Mouse (Mus musculus): ENCODE data around the gene Erbb3.

Gene Erbb3

DNA sequence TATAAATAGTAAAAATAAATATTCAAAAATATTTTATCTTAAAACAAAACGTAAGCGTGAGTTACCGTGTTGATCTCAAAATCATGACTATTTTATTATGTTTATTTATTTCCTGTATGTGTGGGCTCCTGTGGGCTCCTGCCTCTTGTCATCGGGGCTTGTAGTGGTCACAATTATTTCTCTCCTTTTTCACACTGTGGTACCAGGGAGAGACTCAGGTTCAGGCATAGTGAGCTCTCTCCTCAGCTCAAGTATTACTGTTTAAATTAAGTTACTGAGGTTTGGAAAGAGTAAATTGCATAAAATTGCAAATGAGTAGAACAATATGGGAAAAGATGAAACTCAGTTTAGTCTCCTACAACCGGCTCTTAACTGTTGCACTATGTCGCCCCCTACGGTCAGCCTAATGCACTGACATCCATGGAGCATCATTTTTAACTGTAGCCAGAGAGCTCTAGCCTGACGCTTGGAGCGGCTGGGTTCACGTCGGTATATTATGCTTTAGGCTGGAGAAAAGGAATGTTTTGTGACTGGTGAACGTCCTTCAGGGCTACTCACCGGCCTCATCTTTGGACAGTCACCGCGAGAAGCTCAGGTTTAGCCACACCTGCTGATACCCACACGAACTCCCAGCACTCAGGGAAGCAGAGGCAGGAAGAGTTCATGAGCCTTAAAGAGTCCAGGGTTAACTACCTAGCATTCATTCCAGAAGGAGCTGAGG lies 23.1 kb upstream of the Erbb3 start:
- DNase-seq, result peak; percentile 76 to 84

DNA sequence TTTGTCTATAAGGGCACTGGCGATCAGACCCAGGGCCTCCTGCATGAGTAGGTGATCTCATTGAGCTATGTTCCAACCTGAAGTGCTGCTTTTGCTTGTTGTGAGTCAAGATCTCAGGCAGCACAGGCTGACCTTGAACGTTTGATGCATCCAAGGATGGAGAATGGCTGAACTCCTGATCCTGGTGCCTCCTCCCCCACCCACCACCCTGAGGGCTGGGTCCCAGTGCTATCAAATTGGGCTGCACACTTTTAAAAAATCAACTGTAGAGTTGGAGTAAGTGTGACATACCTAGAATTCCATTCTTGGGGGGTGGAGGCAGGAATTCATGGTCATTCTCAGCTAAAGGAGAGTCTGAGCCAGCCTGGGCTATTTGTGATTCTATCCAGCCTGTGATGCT lies 17.0 kb upstream of the Erbb3 start:
- DNase-seq, result no peak

DNA sequence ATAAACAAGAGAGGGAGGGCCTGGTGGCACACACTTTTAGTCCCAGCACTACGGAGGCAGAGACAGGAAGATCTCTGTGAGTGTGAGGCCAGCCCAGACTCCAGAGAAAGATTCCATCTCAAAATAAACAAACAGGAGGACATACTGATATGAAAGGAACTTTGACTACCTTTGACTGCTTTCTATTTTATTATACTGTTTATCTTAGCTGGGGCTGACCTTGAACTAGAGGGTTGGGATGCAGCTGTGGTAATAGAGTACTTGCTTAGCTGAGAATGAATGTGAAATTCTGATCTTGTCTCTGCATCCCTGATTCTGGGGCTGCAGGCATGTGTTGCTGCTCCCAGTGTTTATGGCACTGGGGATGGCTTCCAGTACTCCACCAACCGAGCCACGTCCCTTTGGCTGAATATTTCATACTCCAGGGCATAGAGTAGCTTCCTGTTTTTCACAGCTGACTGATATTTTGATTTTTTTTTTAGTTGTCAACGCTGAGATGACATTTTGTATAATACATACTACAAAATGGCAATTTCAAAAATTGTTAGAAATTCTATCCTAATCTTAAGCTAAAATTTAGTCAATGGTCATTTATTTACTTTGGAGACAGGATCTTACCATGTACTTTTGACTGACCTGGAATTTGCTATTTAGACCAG lies 13.1 kb upstream of the Erbb3 start:
- no peak for DNase-seq

DNA sequence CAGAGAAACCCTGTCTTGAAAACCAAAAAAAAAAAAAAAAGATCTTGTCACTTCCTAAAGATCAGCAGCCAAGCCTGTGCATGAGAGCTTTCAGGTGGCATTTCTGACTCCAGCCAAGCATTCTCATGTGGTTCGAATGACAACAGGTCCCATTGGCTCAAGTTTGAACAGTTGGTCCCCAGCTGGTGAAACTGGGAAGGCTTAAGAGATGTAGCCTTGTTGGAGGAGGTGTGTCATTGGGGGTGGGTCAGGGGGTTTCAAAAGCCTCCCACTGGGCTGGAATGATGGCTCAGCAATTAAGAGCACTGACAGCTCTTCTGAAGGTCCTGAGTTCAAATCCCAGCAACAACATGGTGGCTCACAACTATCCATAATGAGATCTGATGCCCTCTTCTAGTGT lies 12.0 kb upstream of the Erbb3 start:
- no peak for DNase-seq

DNA sequence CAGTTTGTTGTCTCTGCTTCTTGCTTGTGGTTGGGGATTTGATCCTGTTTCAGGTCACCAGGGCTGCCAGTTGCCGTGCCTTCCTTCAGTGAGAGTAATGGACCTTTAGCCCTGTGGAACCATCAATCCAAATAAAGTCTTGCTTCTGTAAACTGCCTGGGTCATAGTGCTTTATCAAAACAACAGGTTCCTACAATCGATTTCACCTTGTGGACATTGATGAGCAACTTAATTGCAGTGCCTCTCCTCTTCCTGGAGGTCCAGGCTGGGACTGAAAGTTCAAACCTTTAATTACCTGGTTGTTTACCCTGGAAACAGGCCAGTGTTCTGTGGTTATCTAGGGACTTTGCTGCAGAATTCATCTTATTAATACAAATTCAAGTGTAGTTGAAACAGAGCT lies 9.0 kb upstream of the Erbb3 start:
- no peak for DNase-seq

DNA sequence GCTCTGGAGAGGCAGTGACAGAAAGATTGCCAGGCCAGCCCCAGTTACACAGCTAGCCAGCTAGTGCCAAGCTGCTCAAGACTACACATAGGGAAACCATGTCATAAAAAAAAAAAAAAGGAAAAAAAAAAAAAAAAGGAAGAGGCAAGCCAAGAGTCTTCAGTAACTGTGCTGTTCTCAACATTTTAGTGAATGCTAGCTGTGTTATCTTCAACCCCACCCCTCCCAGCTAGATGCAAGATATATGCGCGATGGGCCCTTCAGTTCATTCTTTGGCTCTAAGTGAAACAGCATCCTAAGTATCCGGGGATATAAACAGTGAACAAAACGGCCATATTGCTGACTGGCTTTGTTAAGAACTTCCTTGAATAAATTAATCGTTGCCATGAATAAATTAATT lies 3.3 kb upstream of the Erbb3 start:
- no peak for DNase-seq

DNA sequence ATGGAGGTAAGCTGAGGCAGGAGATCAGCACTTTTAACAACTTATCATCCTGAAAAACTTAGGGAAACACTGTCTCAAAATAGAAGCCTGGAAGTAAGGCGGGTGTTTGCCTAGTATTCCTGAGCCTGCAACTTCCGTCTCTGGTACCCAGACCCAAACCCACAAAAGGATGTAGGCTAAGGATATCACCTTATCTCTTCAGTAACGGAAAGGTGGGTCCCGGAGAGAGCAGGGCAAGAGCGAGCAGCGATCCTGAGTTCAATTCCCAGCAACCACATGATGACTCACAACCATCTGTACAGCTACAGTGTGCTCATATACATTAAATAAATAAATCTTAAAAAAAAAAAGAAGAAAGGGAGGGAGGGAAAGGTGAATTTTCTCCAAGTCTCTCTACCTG lies 2.0 kb upstream of the Erbb3 start:
- no peak for DNase-seq

DNA sequence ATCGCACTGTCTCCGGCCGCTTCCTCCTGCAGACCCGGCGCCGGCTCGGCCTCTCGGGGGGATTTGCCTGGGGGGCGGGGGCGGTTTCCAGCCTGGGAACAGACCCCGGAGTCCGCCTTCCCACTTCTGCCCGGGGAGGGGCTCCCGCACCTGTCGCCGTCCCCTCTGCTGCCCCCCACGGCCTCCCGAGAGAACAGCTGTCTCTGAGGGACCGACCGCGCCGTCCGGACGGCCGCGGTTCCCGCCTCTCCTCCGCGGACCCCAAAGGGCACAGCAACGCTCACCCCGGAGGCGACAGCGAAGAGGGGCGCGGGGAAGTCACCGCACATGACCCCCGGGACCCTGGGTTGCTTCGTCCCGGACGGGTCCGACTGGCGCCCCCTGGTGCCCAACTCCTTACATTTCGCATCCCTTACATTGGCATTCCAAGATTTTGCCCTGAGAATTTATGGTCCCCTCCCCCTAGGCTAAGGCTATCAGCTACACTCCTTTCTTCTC lies 790 bp upstream of the Erbb3 start:
- DNase-seq, result peak; percentile 64 to 81

DNA sequence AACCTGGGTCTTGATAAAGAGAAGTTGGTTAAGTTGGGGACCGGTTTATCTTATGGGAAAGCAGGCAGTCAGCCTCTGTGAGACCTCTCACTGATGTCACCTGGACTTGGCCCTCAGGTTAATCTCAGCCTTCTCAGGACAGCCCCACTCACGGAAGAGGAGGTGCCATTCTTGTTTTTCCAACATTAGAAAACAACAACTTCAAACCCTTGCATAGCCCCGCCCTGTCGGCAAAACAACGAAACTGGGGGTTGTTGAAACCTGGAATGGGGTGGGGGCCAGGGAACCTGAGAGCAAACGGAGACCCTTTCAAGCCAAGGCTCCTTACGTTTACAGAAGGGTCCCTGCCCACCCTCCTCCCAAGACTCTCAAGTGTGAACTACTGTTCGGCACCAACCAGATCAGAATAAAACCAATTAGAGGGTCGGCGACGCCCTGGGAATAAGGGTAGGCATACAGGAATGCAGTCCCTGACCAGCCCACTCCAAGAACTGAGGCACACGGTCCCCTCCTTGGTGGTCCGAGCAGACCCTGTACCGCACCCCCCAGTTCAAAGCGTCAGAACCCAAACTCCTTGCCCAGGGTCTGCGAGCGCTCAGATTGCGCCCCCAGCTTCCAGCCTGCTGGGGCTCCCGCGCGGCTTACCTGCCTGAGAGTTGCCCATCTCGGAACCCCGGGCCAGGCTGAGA lies 533 bp downstream of the Erbb3 start:
- DNase-seq, result no peak

DNA sequence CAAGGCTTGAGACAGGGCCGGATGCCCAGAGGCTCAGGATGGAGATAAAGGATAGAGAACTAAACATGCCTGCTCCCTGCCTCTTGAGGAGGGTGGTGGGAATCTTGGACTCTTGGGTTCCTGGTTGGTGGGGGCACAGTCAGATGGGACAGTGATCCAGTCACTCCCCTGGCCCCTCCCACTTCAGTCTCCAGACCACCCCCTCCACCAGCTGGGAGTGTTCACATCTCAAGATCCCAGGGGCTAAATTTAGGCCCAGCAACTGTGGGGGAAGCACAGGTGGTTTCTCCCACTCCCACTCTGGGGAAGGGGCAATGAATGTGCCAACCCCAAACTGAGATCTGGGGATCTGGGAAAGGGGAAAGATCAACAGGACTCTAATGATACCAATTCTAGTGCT lies 1.3 kb downstream of the Erbb3 start:
- no peak for DNase-seq

DNA sequence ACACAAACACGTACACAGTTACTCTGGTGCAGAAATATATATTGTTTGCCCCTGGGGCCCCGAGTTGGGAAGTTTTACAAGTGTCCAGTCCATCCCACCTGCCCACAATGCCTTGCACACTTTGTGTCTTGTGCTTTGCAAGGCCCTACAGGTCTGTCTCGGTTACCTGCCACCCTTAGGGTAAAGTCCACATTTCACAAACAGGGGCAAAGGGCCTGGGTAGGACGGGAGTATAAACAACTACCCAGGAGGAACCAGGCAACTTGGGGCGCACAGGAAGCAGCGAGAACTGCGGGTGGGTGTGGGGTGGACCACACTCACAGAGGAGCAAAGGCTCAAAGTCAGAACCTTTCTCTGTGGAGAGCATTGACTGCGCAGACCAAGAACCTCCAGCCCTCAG lies 1.8 kb downstream of the Erbb3 start:
- no peak for DNase-seq

DNA sequence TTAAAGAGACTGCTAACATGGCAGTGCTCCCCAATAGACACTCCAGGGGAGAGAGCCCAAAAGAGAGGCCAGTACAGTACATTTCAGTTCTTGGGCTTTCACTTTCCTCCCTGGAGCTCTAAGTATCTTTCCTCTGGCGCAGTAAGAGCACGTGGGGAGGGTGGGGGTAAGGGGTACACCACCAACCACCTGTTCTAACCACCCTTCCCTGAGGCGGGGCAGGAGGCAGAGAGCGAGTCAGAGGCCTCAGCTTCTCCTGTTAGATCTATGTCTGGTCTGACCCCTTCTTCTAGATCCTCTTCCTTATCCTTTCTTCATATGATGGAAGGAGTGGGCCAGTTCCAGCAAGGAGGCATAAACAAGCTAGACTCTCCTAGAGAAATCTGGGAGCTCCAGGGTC lies 2.3 kb downstream of the Erbb3 start:
- no peak for DNase-seq

DNA sequence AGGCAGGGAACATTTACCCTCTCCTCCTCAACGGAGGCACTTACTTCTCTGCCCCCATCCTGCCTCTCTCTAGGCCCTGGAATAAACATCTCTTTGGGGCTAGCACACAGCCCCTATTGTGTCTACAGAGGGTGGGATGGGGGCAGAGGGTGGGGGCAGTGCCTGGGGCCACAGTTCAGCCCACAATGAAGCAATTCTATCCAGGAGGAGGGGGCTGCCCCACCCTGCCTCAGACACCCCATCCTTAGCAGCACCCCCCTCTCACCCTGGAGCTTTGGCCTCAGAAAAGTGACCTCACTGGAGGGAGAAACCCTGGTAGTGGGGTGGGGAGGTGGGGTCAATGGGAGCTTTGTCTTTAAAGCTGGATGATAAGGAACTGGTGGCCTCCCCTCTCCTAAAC lies 2.9 kb downstream of the Erbb3 start:
- DNase-seq, result no peak

DNA sequence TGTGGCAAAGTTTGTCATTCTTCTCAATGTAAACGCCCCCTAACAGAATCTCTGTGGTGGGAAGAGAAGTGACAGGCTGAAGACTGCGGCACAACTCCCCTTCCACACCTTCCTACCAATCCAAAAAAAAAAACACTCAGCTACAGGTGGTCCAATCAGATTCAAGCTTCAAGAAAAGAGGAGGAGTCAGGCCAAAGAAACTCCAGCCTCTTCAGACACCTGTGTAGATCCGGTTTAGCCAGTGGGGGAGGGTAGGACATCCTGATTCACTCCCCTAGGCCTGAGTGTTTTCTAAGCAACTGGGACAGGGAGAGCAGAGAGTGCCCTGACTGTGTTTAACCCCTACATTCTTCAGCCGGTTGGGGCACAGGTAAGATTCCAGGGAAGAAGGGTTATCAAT lies 5.1 kb downstream of the Erbb3 start:
- no peak for DNase-seq

DNA sequence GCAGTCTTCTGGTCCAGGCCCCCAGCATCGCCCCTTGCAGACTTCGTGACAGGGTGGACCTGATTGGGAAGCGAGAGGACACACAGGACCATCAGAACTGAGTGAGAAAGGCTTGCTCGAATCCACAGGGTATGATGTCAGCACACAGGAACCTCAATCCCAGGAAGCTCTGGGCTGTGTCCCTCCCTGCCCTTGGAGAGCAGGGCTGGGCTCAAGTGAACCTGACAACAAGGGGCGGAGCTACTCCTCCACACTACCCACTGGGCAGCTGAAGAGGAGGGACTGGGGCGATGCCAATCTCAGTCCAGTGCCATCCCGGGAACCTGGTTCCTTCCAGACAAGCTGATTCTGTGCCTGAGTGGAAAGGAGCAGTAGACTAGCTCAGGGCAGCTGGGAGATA lies 5.8 kb downstream of the Erbb3 start:
- peak; percentile 58 to 61 for DNase-seq

DNA sequence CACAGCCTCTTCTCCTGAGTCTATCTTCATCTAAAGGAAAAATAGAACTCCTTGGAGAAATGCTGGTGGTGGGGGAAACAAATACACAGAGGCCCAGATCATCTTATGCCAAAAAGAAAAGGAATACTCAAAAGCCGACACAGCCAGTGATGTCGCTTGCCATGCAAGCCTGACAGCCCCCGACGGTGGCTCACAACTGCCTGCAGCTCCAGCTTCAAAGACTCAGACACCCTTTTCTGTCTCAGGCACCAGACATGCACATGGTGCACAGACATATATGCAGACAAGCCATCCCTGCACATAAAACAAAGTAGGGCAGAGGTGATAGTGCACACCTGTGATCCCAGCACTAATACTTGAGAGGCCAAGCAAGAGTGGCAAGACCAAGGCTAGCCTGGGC lies 9.7 kb downstream of the Erbb3 start:
- no peak for DNase-seq

DNA sequence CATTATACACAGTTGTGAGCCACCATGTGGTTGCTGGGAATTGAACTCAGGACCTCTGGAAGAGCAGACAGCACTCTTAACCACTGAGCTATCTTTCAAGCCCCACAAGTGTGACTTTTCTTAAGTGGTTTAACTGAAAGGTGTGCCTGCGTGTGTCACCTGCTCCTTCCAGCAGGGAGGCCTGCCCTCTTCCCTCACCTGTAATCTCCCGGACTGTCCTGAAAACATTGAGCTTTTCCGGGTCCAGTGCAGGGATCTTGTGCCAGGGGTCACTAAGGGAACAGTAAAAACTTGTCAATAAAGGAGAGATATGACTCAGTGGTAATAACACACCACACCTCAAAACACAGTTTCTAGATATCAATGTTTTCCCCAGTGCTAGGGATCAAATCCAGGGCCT lies 10.2 kb downstream of the Erbb3 start:
- DNase-seq, result no peak

DNA sequence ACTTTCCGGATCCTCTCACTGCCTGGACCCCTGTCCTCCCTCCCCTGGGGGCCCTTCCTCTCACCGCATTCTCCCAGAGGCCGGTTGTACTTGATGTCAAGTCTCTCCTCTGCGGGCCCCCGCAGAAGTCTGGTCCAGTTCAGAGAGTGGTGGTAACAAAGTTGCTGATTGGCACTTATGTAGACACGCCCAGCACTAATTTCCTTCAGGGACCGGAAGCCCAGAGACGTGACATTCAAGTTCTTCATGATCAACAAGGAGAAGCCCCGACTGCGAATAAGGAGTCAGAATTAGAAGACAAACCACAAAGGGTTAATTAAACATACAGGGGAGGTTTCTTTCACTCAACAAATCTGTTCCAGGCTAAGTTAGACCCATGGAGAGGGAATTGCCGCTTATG lies 11.1 kb downstream of the Erbb3 start:
- no peak for DNase-seq

DNA sequence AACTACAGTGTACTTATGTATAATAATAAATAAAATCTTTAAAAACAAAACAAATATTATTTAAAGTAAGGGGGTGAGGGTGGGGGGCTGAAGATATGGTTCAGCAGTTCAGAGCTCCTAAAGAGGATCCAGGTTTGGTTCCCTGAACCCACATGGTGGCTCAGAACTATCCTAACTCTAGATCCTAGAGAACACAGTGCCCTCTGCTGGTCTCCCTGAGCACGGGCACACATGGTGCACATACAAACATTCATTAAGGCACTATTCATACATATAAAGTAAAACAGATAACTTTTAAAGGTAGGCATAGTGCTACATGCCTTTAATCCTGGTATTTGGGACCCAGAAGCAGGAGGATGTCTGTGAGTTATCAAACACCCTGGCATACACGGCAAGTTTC lies 14.4 kb downstream of the Erbb3 start:
- no peak for DNase-seq

DNA sequence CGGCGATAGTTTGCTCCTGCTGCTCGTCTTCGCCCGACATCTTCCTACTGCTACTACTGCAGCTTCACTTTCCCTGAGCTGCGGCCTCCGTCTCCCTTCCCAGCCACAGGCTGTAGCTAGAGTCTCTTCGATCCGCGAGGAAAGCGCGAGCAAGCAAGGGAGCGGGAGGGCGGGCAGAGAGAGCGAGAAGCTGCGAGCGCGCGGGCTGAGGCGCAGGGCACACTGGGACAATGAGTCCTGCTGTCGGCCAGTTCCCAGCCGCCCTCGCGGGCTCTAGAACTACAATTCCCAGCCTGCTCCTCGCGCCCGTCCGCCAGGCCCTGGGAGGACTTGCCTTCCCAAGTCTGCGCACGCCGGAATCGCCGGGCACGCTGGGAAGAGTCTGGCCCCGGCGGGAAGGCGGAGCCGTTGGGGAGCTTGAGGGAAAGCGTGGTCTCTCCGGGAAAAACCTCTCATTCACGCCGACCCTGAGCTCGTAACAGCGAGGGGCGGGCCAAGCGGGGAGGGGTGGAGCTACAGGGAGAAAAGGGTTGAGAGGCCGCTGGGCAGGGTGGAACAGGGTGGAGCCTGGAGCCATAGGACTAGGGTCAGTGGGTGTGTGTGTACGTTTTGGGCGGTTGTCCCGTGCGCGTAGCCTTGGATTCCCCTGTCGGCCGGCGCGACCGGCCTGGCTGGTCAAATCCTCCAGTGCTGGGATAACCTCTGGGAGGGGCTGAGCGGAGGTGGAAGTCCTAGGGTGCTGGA lies 23.5 kb downstream of the Erbb3 start, which contains the start of gene Pa2g4:
TSS of gene Pa2g4 (minus strand) at position 200 of the 744 bp plus-strand sequence.
- DNase-seq, result peak; percentile 97 to 100

DNA sequence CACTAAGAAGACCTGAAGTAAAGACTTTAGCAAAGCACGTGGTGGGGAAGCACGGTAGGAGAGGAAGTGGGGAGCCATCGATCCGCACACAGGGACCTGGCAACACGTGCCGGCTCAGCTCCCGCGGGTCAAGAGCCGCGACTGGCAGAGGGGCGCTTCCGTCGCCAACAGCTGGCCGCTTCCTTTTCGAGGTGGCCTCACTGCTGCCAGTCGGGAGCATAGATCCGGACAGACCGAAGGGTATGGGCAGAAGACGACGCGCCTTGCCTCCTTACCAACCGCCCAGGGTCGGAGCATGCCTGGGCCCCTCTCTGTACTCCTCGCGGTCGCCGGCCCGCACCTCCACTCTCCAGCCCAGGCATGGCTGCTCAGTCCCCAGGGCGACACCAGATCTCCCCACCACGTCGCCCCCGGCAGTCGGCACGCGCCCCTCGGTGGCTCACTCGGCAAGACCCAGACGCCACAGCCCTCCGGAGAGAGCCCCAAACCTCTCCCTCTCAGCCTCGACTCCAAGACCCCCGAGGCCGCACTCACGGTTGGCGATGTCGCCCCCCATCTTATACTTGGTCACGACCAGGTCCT lies 24.2 kb downstream of the Erbb3 start:
- no peak for DNase-seq

DNA sequence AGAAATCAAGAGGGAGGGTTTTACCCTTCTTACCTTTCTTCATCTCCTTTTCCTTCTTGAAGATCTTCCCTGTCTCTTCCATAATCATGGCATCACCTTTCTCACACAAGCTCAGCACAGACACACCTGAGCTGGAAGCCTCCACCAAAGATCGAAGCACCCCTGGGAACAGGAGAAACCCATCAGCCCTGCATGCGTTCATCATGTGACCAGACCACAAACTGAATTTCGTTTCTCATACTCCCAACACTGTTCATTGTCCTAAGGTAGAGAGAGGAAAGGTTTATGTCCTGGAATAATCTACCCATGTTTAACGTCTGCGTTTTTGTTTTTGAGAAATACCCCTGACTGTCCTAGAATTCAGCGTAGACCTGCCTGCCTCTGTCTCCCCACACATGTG lies 25.9 kb downstream of the Erbb3 start:
- no peak for DNase-seq

DNA sequence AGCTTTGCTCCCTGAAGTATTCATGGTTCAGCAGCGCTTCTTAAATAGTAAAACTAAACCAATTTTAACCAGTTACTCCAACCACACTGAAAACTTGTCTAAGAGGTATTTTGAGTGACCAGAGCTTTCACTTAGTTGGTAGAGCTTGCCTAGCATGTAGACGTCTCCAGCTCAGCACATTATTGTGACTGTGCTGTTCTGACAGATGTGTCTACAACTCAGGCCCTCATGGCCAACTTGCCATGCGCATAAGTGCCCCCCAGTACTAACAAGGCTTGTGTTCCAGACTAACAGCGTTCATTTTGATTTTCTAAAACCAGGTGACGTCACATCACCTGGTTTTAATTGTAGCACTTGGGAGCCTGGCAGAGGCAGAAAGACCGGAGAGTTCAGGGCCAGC lies 32.5 kb downstream of the Erbb3 start:
- DNase-seq, result no peak
